Mouse (Mus musculus) heart, embryonic 12.5 days (tissue): Measurements from ENCODE around the gene Ackr3. TPM values are rescaled to one million over a fixed set of nuclear protein-coding genes. Genes with fewer than 3 reads are reported as not detected.

Experiments used
- ATAC-seq: fragments of 200-750 bp; cut with Nextera tagmentation; 2 replicates; pipeline ENCODE4 v1.8.0; 2017; ENCODE audit warnings: moderate TSS enrichment, moderate library complexity; ENCODE audit not compliant: insufficient number of reproducible peaks, low FRiP score
- H3K27ac ChIP-seq: fragments of 300-500 bp; sonication (generic); 2 replicates; pipeline ENCODE4 v1.5.1; 2016; ENCODE audit warnings: mild to moderate bottlenecking, moderate library complexity; ENCODE audit not compliant: poor library complexity, severe bottlenecking
- H3K27me3 ChIP-seq: fragments of 300-500 bp; sonication (generic); replicated peaks from 2 replicates; pipeline ENCODE4 v1.6.1; 2016; ENCODE audit warnings: mild to moderate bottlenecking, moderate library complexity
- H3K36me3 ChIP-seq: fragments of 300-500 bp; sonication (generic); 2 replicates; pipeline ENCODE4 v1.6.1; 2016; ENCODE audit warnings: mild to moderate bottlenecking, moderate library complexity
- H3K4me1 ChIP-seq: fragments of 300-500 bp; sonication (generic); replicated peaks from 2 replicates; pipeline ENCODE4 v1.6.1; 2016; ENCODE audit warnings: mild to moderate bottlenecking
- H3K4me2 ChIP-seq: fragments of 300-500 bp; sonication (generic); 2 replicates; pipeline ENCODE4 v1.6.1; 2016; ENCODE audit warnings: mild to moderate bottlenecking, moderate library complexity
- H3K4me3 ChIP-seq: fragments of 300-500 bp; sonication (generic); 2 replicates; pipeline ENCODE4 v1.5.1; 2016; ENCODE audit warnings: mild to moderate bottlenecking
- H3K9ac ChIP-seq: fragments of 300-500 bp; sonication (generic); 2 replicates; pipeline ENCODE4 v1.6.1; 2016; ENCODE audit warnings: mild to moderate bottlenecking, moderate library complexity
- H3K9me3 ChIP-seq: fragments of 300-500 bp; sonication (generic); replicated peaks from 2 replicates; pipeline ENCODE4 v1.6.1; 2016; ENCODE audit warnings: mild to moderate bottlenecking, moderate library complexity
- WGBS: fragments of 180-500 bp; shearing (Covaris S2); methylation state at CpG from one replicate; pipeline ENCODE4 v1.1.7; 2016; 5-methylcytosine and 5-hydroxymethylcytosine counted together
- polyA plus RNA-seq: library from polyadenylated mRNA; unstranded; fragments of >200 nt; fragmentation: Nextera tagmentation; extraction: Ambion mirVana; gene quantifications from 2 replicates; pipeline ENCODE4 v1.2.1, GENCODE M21; 2016

Ackr3 gene
- polyA plus RNA-seq: 49.4 and 52.2 TPM in 2 replicates

DNA sequence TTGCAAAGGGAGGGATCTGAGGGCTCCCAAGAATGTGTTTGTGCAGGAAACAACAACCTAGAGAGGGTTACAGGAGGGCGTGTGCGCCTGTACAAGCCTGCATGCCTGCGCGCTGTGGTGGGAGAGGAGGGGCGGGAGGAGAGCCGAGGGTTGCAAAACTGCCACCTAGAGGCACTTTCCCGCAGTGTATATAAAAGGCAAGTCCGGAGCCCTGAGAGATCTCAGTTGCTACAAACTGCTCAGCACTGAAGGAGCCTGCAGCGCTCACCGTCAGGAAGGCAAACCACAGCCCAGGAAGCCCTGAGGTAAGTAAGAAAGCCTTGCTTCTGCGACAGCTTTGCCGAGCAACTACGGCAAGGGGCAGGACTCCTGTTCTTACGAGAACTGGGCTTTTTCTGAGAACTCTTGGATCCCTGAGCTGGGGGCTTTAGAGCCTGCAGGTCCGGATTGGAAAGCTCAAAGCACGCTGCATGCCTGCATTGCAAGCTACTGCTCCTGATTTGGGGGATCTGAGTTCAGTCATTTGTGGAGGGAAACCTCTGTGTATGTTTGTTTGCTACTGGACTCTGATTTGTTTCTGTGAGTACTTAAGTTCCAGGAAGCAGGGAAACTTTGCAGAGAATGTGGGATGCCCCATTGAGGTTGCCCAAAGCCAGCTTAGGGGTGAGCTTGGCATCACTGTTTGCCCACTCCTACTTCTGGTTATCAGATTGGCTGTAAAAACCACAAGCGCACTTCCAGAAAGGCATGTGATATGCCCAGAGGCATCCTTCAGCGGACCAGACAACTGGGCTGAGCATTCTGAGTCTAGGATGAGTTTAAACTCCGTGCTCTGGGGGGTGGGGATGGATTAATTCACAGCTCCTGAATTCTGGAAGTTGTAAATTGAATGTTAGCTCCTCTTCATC, at the start of gene Ackr3:
Gene Ackr3 (plus strand): TSS at position 198 of the 908 bp plus-strand sequence.
- H3K4me2 ChIP-seq: peak within 1 kb of the TSS; percentile 66
- ATAC-seq: peak; percentile 87
- peaks cover 37% of the 10 kb centered on the region for H3K4me1 ChIP-seq
- peak within 1 kb of the TSS; percentile 85 for H3K9ac ChIP-seq
- peak within 1 kb of the TSS; percentile 60 for H3K4me3 ChIP-seq
- H3K27ac ChIP-seq: peak within 1 kb of the TSS; percentile 82
- WGBS: 2% methylated on average over 19 of the region's 19 CpGs
- H3K9me3 ChIP-seq: no peaks in the 10 kb centered on the region
- peaks cover 22% of the 10 kb centered on the region for H3K27me3 ChIP-seq
- no peaks in the 10 kb centered on the region for H3K36me3 ChIP-seq

GRCm38 (mm10) chr1:90156589-90156988, 47.2 kb upstream of the Ackr3 start:
- Histone ChIP-seq H3K27me3 (peaks cover 54% of the 10 kb centered on the region), H3K27ac (no peak overlapping the region), H3K9me3 (no peaks in the 10 kb centered on the region), H3K36me3 (no peaks in the 10 kb centered on the region), H3K4me3 (no peak overlapping the region), H3K4me2 (no peak overlapping the region), H3K9ac (no peak overlapping the region), H3K4me1 (peaks cover 30% of the 10 kb centered on the region)
- 52% methylated on average over 7 of the region's 7 CpGs for WGBS
- no peak for ATAC-seq

- Histone ChIP-seq H3K27ac (no peak overlapping the region), H3K4me3 (no peak overlapping the region), H3K4me1 (peaks cover 14% of the 10 kb centered on the region), H3K36me3 (no peaks in the 10 kb centered on the region), H3K4me2 (peak overlapping the region; percentile 31; the same call in 1 of the 2 replicates), H3K9me3 (no peaks in the 10 kb centered on the region), H3K27me3 (peaks cover 35% of the 10 kb centered on the region), H3K9ac (no peak overlapping the region)
- no peak for ATAC-seq
- 37% methylated on average over 13 of the region's 13 CpGs for WGBS
These were observed 43.9 kb upstream of the Ackr3 start for GRCm38 (mm10) chr1:90159927-90160326.

DNA sequence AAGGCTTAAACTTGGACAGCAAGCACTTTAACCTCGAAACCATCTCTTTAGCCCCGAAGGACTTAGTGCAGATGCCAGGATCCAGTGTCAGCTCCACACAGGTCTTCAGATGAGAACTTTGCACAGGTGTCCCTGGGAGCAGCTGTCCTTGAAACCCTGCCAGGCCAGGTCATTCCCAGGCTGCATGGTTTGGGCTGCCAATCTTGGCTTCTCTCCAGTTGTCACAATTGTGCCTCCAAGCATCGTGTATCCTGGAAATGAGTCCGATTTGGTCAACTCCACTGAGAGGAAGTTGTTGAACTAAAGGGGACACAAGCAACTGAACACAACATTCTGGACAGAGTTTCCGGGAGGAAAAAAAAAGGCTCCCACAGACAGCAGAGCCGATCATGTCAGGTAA, 42.2 kb upstream of the Ackr3 start:
- H3K4me2 ChIP-seq: no peak overlapping the region
- no peak overlapping the region for H3K4me3 ChIP-seq
- H3K27me3 ChIP-seq: peaks cover 19% of the 10 kb centered on the region
- no peak for ATAC-seq
- WGBS: 74% methylated on average over 6 of the region's 6 CpGs
- H3K9ac ChIP-seq: no peak overlapping the region
- H3K27ac ChIP-seq: no peak overlapping the region
- H3K4me1 ChIP-seq: peaks cover 10% of the 10 kb centered on the region
- no peaks in the 10 kb centered on the region for H3K36me3 ChIP-seq
- H3K9me3 ChIP-seq: no peaks in the 10 kb centered on the region

DNA sequence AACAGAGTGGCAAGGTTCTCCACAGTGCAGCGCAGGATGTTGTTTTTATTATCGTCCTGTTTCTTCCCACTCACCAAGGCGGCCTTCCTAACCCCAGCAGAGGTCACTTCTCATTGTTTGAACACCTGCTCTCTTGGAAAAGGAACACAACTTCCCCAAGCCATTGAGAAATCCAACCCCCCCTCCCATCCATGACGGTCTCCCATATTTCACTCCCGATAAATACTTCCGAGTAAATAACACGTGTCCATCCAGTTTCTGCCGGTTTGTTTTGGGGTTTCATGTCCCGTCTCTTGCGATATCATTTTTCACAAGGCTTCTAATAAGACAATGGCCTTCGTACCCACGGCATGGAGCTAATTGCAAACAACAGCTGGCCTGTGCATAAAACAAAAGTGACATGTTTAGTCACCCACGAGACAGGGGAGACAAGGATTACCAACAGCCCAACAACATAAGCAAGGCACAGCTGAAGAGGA, 41.4 kb upstream of the Ackr3 start:
- Histone ChIP-seq H3K4me3 (no peak overlapping the region), H3K27me3 (peaks cover 19% of the 10 kb centered on the region), H3K27ac (no peak overlapping the region), H3K4me1 (peaks cover 6% of the 10 kb centered on the region), H3K9me3 (no peaks in the 10 kb centered on the region), H3K4me2 (no peak overlapping the region), H3K9ac (no peak overlapping the region), H3K36me3 (no peaks in the 10 kb centered on the region)
- ATAC-seq: no peak
- WGBS: 76% methylated on average over 13 of the region's 13 CpGs

GRCm38 (mm10) chr1:90163161-90163560, 40.6 kb upstream of the Ackr3 start:
- Histone ChIP-seq H3K9ac (no peak overlapping the region), H3K9me3 (no peaks in the 10 kb centered on the region), H3K4me2 (no peak overlapping the region), H3K4me1 (peaks cover 4% of the 10 kb centered on the region), H3K27me3 (peaks cover 14% of the 10 kb centered on the region), H3K27ac (no peak overlapping the region), H3K36me3 (no peaks in the 10 kb centered on the region), H3K4me3 (no peak overlapping the region)
- ATAC-seq: no peak
- 79% methylated on average over 7 of the region's 7 CpGs for WGBS

GRCm38 (mm10) chr1:90164319-90164718, 39.5 kb upstream of the Ackr3 start:
- no peak for ATAC-seq
- H3K4me3 ChIP-seq: no peak overlapping the region
- peaks cover 4% of the 10 kb centered on the region for H3K4me1 ChIP-seq
- peaks cover 9% of the 10 kb centered on the region for H3K27me3 ChIP-seq
- H3K36me3 ChIP-seq: no peaks in the 10 kb centered on the region
- H3K27ac ChIP-seq: no peak overlapping the region
- no peak overlapping the region for H3K9ac ChIP-seq
- H3K9me3 ChIP-seq: no peaks in the 10 kb centered on the region
- WGBS: 53% methylated on average over 3 of the region's 3 CpGs
- no peak overlapping the region for H3K4me2 ChIP-seq

- no peak overlapping the region for H3K9ac ChIP-seq
- H3K27me3 ChIP-seq: no peaks in the 10 kb centered on the region
- H3K36me3 ChIP-seq: no peaks in the 10 kb centered on the region
- no peak overlapping the region for H3K4me3 ChIP-seq
- H3K4me2 ChIP-seq: no peak overlapping the region
- WGBS: 68% methylated on average over 8 of the region's 8 CpGs
- H3K27ac ChIP-seq: no peak overlapping the region
- peaks cover 10% of the 10 kb centered on the region for H3K4me1 ChIP-seq
- no peak for ATAC-seq
- H3K9me3 ChIP-seq: no peaks in the 10 kb centered on the region; the same call in 1 of the 2 replicates
These were observed 29.4 kb upstream of the Ackr3 start for GRCm38 (mm10) chr1:90174338-90174737.

- WGBS: 47% methylated on average over 7 of the region's 7 CpGs
- no peak; the same call in 1 of the 2 replicates for ATAC-seq
- Histone ChIP-seq H3K4me1 (peaks cover 10% of the 10 kb centered on the region), H3K9me3 (no peaks in the 10 kb centered on the region; the same call in 1 of the 2 replicates), H3K36me3 (no peaks in the 10 kb centered on the region), H3K9ac (no peak overlapping the region), H3K27me3 (no peaks in the 10 kb centered on the region), H3K27ac (no peak overlapping the region), H3K4me2 (no peak overlapping the region), H3K4me3 (no peak overlapping the region)
These were observed 27.6 kb upstream of the Ackr3 start for GRCm38 (mm10) chr1:90176223-90176622.

- Histone ChIP-seq H3K9me3 (no peaks in the 10 kb centered on the region), H3K4me3 (no peak overlapping the region), H3K27me3 (no peaks in the 10 kb centered on the region), H3K4me1 (peaks cover 10% of the 10 kb centered on the region), H3K36me3 (no peaks in the 10 kb centered on the region), H3K27ac (no peak overlapping the region), H3K4me2 (no peak overlapping the region), H3K9ac (no peak overlapping the region)
- ATAC-seq: no peak
These were observed 26.2 kb upstream of the Ackr3 start for GRCm38 (mm10) chr1:90177565-90177964.

- Histone ChIP-seq H3K27ac (no peak overlapping the region), H3K9me3 (no peaks in the 10 kb centered on the region), H3K4me2 (no peak overlapping the region), H3K4me3 (no peak overlapping the region), H3K27me3 (no peaks in the 10 kb centered on the region), H3K4me1 (peaks cover 10% of the 10 kb centered on the region), H3K36me3 (no peaks in the 10 kb centered on the region), H3K9ac (no peak overlapping the region)
- no peak for ATAC-seq
- WGBS: 57% methylated on average over 5 of the region's 5 CpGs
These were observed 25.8 kb upstream of the Ackr3 start for GRCm38 (mm10) chr1:90177978-90178377.
